Comparison of ENCODE assay signal across 20 mouse cellular contexts in genomic region chr17:44071680-44072079, GRCm38 (mm10). TPM values are rescaled to one million over a fixed set of nuclear protein-coding genes. Genes with fewer than 3 reads are reported as not detected.
DNase-seq lines count a peak whose midpoint lies in the region; ATAC-seq and TF ChIP-seq lines count a peak whose summit lies in the region.
"Had no signal": no experiment of that assay in that cellular context is flagged by ENCODE, and none has a peak within 500 bp of the region (broad histone marks: within the 10 kb centered on the region; RNA-seq: fewer than 3 reads in every experiment).

No protein-coding gene starts in this region.

- no peak overlapping the region for H3K4me2 ChIP-seq in liver, postnatal 0 days (ENCODE audit: low read depth, low read length)
- no peak overlapping the region for H3K4me2 ChIP-seq in liver, embryonic 12.5 days
- no peak overlapping the region for H3K4me2 ChIP-seq in intestine, embryonic 15.5 days (replicated peaks)
- H3K4me2 ChIP-seq in intestine, postnatal 0 days (replicated peaks; ENCODE audit: low read depth): no peak overlapping the region
- H3K4me2 ChIP-seq: embryonic facial prominence, embryonic 12.5 days; forebrain, embryonic 13.5 days; forebrain, embryonic 15.5 days had no signal

- DNase-seq in kidney, adult 9 months: peak; percentile 7
- no peak for DNase-seq in kidney, adult 18-20 months
- DNase-seq in liver, postnatal 0 days: no peak
- no peak for DNase-seq in ovary, postnatal 10 days (ENCODE audit: low spot score)
- DNase-seq in layer of hippocampus, adult 2 months (ENCODE audit: low spot score in 2 of 2): no peak
- DNase-seq: adrenal gland, adult 8-10 months; adrenal gland, postnatal 14 days; adrenal gland, postnatal 36 days; cerebellum, adult 11-12 months; cerebellum, adult 2 months; cerebellum, adult 9-10 months; cerebellum, postnatal 10 days; cerebellum, postnatal 25 days had no signal

- no peak overlapping the region for H3K9ac ChIP-seq in liver, postnatal 0 days (replicated peaks)
- no peak overlapping the region for H3K9ac ChIP-seq in liver, embryonic 12.5 days
- no peak overlapping the region for H3K9ac ChIP-seq in intestine, embryonic 15.5 days
- H3K9ac ChIP-seq in intestine, postnatal 0 days (ENCODE audit: low read depth, low read length): no peak overlapping the region
- H3K9ac ChIP-seq: embryonic facial prominence, embryonic 12.5 days; forebrain, embryonic 13.5 days; forebrain, embryonic 15.5 days had no signal

- H3K27me3 ChIP-seq in liver, postnatal 0 days (ENCODE audit: insufficient read depth, low read length): no peaks in the 10 kb centered on the region
- H3K27me3 ChIP-seq in liver, embryonic 12.5 days (replicated peaks): no peaks in the 10 kb centered on the region
- H3K27me3 ChIP-seq in intestine, embryonic 15.5 days (replicated peaks): no peaks in the 10 kb centered on the region
- H3K27me3 ChIP-seq in intestine, postnatal 0 days (replicated peaks; ENCODE audit: control insufficient read depth, insufficient read depth, low read length): no peaks in the 10 kb centered on the region
- H3K27me3 ChIP-seq: embryonic facial prominence, embryonic 12.5 days; forebrain, embryonic 13.5 days; forebrain, embryonic 15.5 days had no signal

- H3K4me1 ChIP-seq in liver, postnatal 0 days (ENCODE audit: insufficient read depth): peaks cover 6% of the 10 kb centered on the region; the same call in 1 of the 2 replicates
- H3K4me1 ChIP-seq in liver, embryonic 12.5 days: no peaks in the 10 kb centered on the region
- no peaks in the 10 kb centered on the region for H3K4me1 ChIP-seq in intestine, embryonic 15.5 days (replicated peaks)
- H3K4me1 ChIP-seq in intestine, postnatal 0 days (replicated peaks; ENCODE audit: control insufficient read depth, insufficient read depth, low read length): 0 out of 2 replicates have a peak, but pooled peaks cover under 1% of the 10 kb centered on the region
- H3K4me1 ChIP-seq: embryonic facial prominence, embryonic 10.5 days; embryonic facial prominence, embryonic 12.5 days; forebrain, embryonic 13.5 days; forebrain, embryonic 15.5 days had no signal

- H3K4me3 ChIP-seq in liver, postnatal 0 days (ENCODE audit: low read depth, low read length): no peak overlapping the region
- H3K4me3 ChIP-seq in liver, embryonic 12.5 days: no peak overlapping the region
- no peak overlapping the region for H3K4me3 ChIP-seq in intestine, embryonic 15.5 days (replicated peaks)
- H3K4me3 ChIP-seq in intestine, postnatal 0 days (ENCODE audit: low read depth, low read length): no peak overlapping the region
- H3K4me3 ChIP-seq in layer of hippocampus, adult 2 months: no peak overlapping the region
- H3K4me3 ChIP-seq: embryonic facial prominence, embryonic 10.5 days; embryonic facial prominence, embryonic 12.5 days; forebrain, embryonic 13.5 days; forebrain, embryonic 15.5 days had no signal

- TF ChIP-seq CTCF in liver, postnatal 0 days (IDR thresholded peaks at IDR 0.05; ENCODE audit: low read depth): no peak
- TF ChIP-seq CTCF in intestine, postnatal 0 days (IDR thresholded peaks at IDR 0.05; ENCODE audit: low read depth): no peak
- no peak for TF ChIP-seq CTCF in layer of hippocampus, adult 2 months (conservative IDR thresholded peaks at IDR 0.05)

- H3K27ac ChIP-seq in liver, postnatal 0 days (ENCODE audit: low read depth): no peak overlapping the region
- no peak overlapping the region for H3K27ac ChIP-seq in liver, embryonic 12.5 days
- no peak overlapping the region for H3K27ac ChIP-seq in intestine, embryonic 15.5 days
- H3K27ac ChIP-seq in intestine, postnatal 0 days (ENCODE audit: low read depth, low read length): no peak overlapping the region
- no peak overlapping the region for H3K27ac ChIP-seq in layer of hippocampus, adult 2 months
- H3K27ac ChIP-seq: embryonic facial prominence, embryonic 10.5 days; embryonic facial prominence, embryonic 12.5 days; forebrain, embryonic 13.5 days; forebrain, embryonic 15.5 days had no signal

- TF ChIP-seq EP300 in liver, postnatal 0 days (IDR thresholded peaks at IDR 0.05; ENCODE audit: low read depth): no peak

- no peaks in the 10 kb centered on the region for H3K36me3 ChIP-seq in liver, postnatal 0 days (replicated peaks; ENCODE audit: insufficient read depth, low read length)
- H3K36me3 ChIP-seq in liver, embryonic 12.5 days: no peaks in the 10 kb centered on the region
- no peaks in the 10 kb centered on the region for H3K36me3 ChIP-seq in intestine, embryonic 15.5 days
- H3K36me3 ChIP-seq in intestine, postnatal 0 days (ENCODE audit: control insufficient read depth, insufficient read depth): no peaks in the 10 kb centered on the region
- H3K36me3 ChIP-seq: embryonic facial prominence, embryonic 10.5 days; embryonic facial prominence, embryonic 12.5 days; forebrain, embryonic 15.5 days had no signal

- no peaks in the 10 kb centered on the region for H3K9me3 ChIP-seq in liver, postnatal 0 days (ENCODE audit: low read length)
- no peaks in the 10 kb centered on the region for H3K9me3 ChIP-seq in liver, embryonic 12.5 days (replicated peaks)
- no peaks in the 10 kb centered on the region for H3K9me3 ChIP-seq in intestine, embryonic 15.5 days
- no peaks in the 10 kb centered on the region for H3K9me3 ChIP-seq in intestine, postnatal 0 days (ENCODE audit: control insufficient read depth)
- H3K9me3 ChIP-seq: embryonic facial prominence, embryonic 10.5 days; embryonic facial prominence, embryonic 12.5 days; forebrain, embryonic 13.5 days; forebrain, embryonic 15.5 days had no signal

- ATAC-seq in liver, postnatal 0 days: peak; percentile 56
- ATAC-seq in liver, embryonic 12.5 days: no peak
- ATAC-seq in intestine, embryonic 15.5 days: 0 out of 2 replicates have a peak, but pooled peaks have one; percentile 41
- ATAC-seq in intestine, postnatal 0 days: 0 out of 2 replicates have a peak, but pooled peaks have one; percentile 45
- ATAC-seq: forebrain, embryonic 13.5 days; forebrain, embryonic 15.5 days had no signal

RNA-seq across cellular contexts. Expression of gene Enpp5, which starts 6.9 kb away (rescaled TPM):
- 7.0 and 7.7 TPM in 2 replicates for polyA plus RNA-seq in liver, postnatal 0 days (2015; fragmentation: Nextera tagmentation; extraction: Ambion mirVana)
- polyA plus RNA-seq in liver, embryonic 12.5 days (2016; fragmentation: Nextera tagmentation; extraction: Ambion mirVana): 5.0 and 5.6 TPM in 2 replicates
- 31.0 and 37.6 TPM in 2 replicates for polyA plus RNA-seq in intestine, embryonic 15.5 days (2015; fragmentation: Nextera tagmentation; extraction: Ambion mirVana)
- 33.8 and 43.1 TPM in 2 replicates for polyA plus RNA-seq in intestine, postnatal 0 days (2015; fragmentation: Nextera tagmentation; extraction: Ambion mirVana)
- total RNA-seq in layer of hippocampus, adult 2 months (2021): 100 to 1,000 TPM; 153 to 159 TPM

RNA-seq across cellular contexts. Expression of gene Enpp4, which starts 33.9 kb away (rescaled TPM):
- 5.5 and 5.8 TPM in 2 replicates for polyA plus RNA-seq in liver, postnatal 0 days (2015; fragmentation: Nextera tagmentation; extraction: Ambion mirVana)
- 4.8 and 5.1 TPM in 2 replicates for polyA plus RNA-seq in liver, embryonic 12.5 days (2016; fragmentation: Nextera tagmentation; extraction: Ambion mirVana)
- polyA plus RNA-seq in intestine, embryonic 15.5 days (2015; fragmentation: Nextera tagmentation; extraction: Ambion mirVana): 5.4 and 5.6 TPM in 2 replicates
- 3.1 and 3.6 TPM in 2 replicates for polyA plus RNA-seq in intestine, postnatal 0 days (2015; fragmentation: Nextera tagmentation; extraction: Ambion mirVana)
- total RNA-seq in layer of hippocampus, adult 2 months (2021): 10 to 100 TPM; 15.7 to 17.2 TPM
